Mouse (Mus musculus): ENCODE measurements around the gene Gm49366.

DNA sequence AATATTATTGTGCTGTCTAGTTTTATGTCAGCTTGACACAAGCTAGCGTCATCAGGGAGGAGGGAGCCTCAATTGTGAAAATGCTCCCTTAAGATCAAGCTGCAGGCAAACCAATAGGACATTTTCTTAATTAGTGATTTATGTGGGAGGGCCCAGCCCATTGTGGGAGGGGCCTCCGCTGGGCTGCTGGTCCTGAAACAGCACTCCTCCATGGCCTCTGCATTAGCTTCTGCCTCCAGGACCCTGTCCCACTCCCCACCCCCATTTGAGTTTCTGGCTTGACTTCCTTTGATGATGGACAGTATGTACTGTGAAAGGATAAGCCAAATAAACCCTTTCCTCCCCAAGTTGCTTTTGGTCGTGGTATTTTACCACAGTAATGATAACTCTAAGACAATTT, 68.3 kb downstream of the Gm49366 start:
- no peak for TF ChIP-seq CTCF (IDR thresholded peaks at IDR 0.05; ENCODE audit: insufficient read depth, low read length)
- TF ChIP-seq POLR2A (IDR thresholded peaks at IDR 0.05; ENCODE audit: borderline replicate concordance, extremely low read depth, low read depth, low read length): no peak

Data from lung, adult 2 months (tissue).